Mouse (Mus musculus): ENCODE results near the gene Napb. TPM values are rescaled to one million over a fixed set of nuclear protein-coding genes. Genes with fewer than 3 reads are reported as not detected.
"Not testable (repeated sequence)": the region's sequence is repeated elsewhere in the genome, so short reads cannot be mapped to it uniquely, and the experiment has no call there.

The Napb gene
- polyA plus RNA-seq (2015; fragmentation: Nextera tagmentation; extraction: Ambion mirVana) = 43.6 and 48.1 TPM in 2 replicates

GRCm38 (mm10) chr2:148732327-148733000, at the start of gene Napb:
TSS of gene Napb (minus strand) at chr2:148732467.
- peak within 1 kb of the TSS; percentile 90 for H3K4me2 ChIP-seq (replicated peaks)
- H3K4me3 ChIP-seq (replicated peaks) = peak within 1 kb of the TSS; percentile 78
- ATAC-seq = peak; percentile 100
- H3K27ac ChIP-seq = peak within 1 kb of the TSS; percentile 67; the same call in 1 of the 2 replicates
- peak within 1 kb of the TSS; percentile 90 for H3K9ac ChIP-seq (replicated peaks)
- H3K9me3 ChIP-seq = no peaks in the 10 kb centered on the region
- peaks cover 21% of the 10 kb centered on the region for H3K4me1 ChIP-seq (replicated peaks)
- no peaks in the 10 kb centered on the region for H3K27me3 ChIP-seq
- 4% methylated on average over 18 of the region's 18 CpGs for WGBS
- H3K36me3 ChIP-seq = no peaks in the 10 kb centered on the region

GRCm38 (mm10) chr2:148781709-148782108, 49.4 kb upstream of the Napb start, which contains the start of gene 8030411F24Rik:
TSS of gene 8030411F24Rik (plus strand) at chr2:148782009.
- no peaks in the 10 kb centered on the region for H3K4me1 ChIP-seq (replicated peaks)
- H3K9me3 ChIP-seq = no peaks in the 10 kb centered on the region
- H3K9ac ChIP-seq (replicated peaks) = no peak within 1 kb of the TSS
- no peaks in the 10 kb centered on the region for H3K27me3 ChIP-seq
- no peak within 1 kb of the TSS for H3K4me2 ChIP-seq (replicated peaks)
- WGBS = 8% methylated on average over 1 of the region's 1 CpGs
- ATAC-seq = no peak
- no peak within 1 kb of the TSS for H3K27ac ChIP-seq
- no peaks in the 10 kb centered on the region for H3K36me3 ChIP-seq
- no peak within 1 kb of the TSS for H3K4me3 ChIP-seq (replicated peaks)

DNA sequence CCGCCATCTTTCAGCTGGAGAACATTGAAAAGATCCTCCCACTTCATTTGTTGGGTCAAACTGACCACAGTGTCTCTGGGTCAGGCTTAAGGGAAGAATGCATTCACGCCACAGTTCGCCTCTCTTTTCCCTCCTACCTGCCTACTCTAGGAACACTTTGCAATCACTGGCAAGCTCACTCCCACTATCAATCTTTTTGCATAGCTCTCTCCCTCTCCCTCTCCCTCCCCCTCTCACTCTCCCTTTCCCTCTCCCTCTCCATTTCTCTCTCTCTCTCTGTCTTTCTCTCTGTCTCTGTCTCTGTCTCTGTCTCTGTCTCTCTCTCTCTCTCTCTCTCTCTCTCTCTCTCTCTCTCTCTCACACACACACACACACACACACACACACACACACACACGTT, 39.1 kb upstream of the Napb start, which contains the start of gene Cst11:
Gene Cst11, minus strand, starts transcription at position 101 of the 400 bp plus-strand sequence.
- not testable (repeated sequence) for H3K9ac ChIP-seq (replicated peaks); H3K4me3 ChIP-seq (replicated peaks); H3K4me1 ChIP-seq (replicated peaks); H3K4me2 ChIP-seq (replicated peaks); ATAC-seq; H3K27me3 ChIP-seq; H3K27ac ChIP-seq; H3K9me3 ChIP-seq; H3K36me3 ChIP-seq
- WGBS = 81% methylated on average over 4 of the region's 4 CpGs

- Histone ChIP-seq H3K4me2 (replicated peaks) (no peak overlapping the region), H3K27me3 (no peaks in the 10 kb centered on the region), H3K36me3 (no peaks in the 10 kb centered on the region), H3K4me1 (replicated peaks) (no peaks in the 10 kb centered on the region), H3K9me3 (no peaks in the 10 kb centered on the region), H3K4me3 (replicated peaks) (no peak overlapping the region), H3K27ac (no peak overlapping the region), H3K9ac (replicated peaks) (no peak overlapping the region)
- ATAC-seq = no peak
- WGBS = 85% methylated on average over 1 of the region's 1 CpGs
Observed at GRCm38 (mm10) chr2:148763648-148764388, 31.6 kb upstream of the Napb start.

DNA sequence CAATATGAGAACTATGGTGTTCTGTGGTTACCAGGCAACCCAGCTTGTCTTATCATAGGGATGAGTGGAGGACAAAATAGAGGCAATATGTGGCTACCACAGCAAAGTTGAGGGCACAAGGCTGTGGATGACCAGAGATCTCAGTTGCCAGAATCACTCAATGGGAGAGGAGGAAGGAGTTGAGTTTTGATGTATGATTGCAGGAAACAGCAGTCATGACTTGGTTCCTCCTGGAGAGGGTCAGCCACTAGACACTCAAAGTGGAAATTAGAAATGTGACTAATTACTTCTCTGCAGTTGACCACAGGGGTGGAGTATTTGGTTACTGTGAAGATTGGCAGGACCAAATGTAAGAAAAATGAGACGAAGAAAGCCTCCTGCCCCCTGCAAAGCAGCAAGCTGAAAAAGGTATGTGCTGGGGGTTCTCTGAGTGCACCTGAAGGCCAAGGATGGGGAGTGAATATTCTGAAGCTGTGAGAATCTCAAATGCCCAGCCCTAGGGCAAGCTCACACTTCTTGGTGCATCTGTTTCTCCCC, 22.1 kb upstream of the Napb start:
- no peak overlapping the region for H3K27ac ChIP-seq
- H3K27me3 ChIP-seq = no peaks in the 10 kb centered on the region
- H3K9ac ChIP-seq (replicated peaks) = no peak overlapping the region
- H3K4me2 ChIP-seq (replicated peaks) = no peak overlapping the region
- H3K36me3 ChIP-seq = no peaks in the 10 kb centered on the region
- 73% methylated on average over 1 of the region's 1 CpGs for WGBS
- no peaks in the 10 kb centered on the region for H3K4me1 ChIP-seq (replicated peaks)
- no peak overlapping the region for H3K4me3 ChIP-seq (replicated peaks)
- no peak for ATAC-seq
- no peaks in the 10 kb centered on the region for H3K9me3 ChIP-seq

GRCm38 (mm10) chr2:148751893-148752813, 19.9 kb upstream of the Napb start:
- Histone ChIP-seq H3K4me3 (replicated peaks) (peak overlapping the region; percentile 27), H3K27ac (no peak overlapping the region), H3K27me3 (no peaks in the 10 kb centered on the region), H3K36me3 (no peaks in the 10 kb centered on the region), H3K4me1 (replicated peaks) (no peaks in the 10 kb centered on the region), H3K9me3 (no peaks in the 10 kb centered on the region), H3K9ac (replicated peaks) (no peak overlapping the region; the same call in 1 of the 2 replicates), H3K4me2 (replicated peaks) (peak overlapping the region; percentile 47)
- 17% methylated on average over 15 of the region's 15 CpGs for WGBS
- ATAC-seq = peak; percentile 90

- H3K9me3 ChIP-seq = no peaks in the 10 kb centered on the region
- H3K4me2 ChIP-seq (replicated peaks) = no peak within 1 kb of the TSS
- ATAC-seq = no peak
- H3K27me3 ChIP-seq = no peaks in the 10 kb centered on the region
- H3K4me3 ChIP-seq (replicated peaks) = no peak within 1 kb of the TSS
- WGBS = 83% methylated on average over 1 of the region's 1 CpGs
- no peak within 1 kb of the TSS for H3K27ac ChIP-seq
- H3K9ac ChIP-seq (replicated peaks) = no peak within 1 kb of the TSS
- no peaks in the 10 kb centered on the region for H3K4me1 ChIP-seq (replicated peaks)
- H3K36me3 ChIP-seq = no peaks in the 10 kb centered on the region
Observed at GRCm38 (mm10) chr2:148750058-148750457, 17.8 kb upstream of the Napb start, which contains the start of gene Cstl1. TSS of gene Cstl1 (plus strand) at chr2:148750358.

GRCm38 (mm10) chr2:148743846-148744407, 11.7 kb upstream of the Napb start:
- WGBS = 87% methylated on average over 3 of the region's 3 CpGs
- Histone ChIP-seq H3K4me1 (replicated peaks) (no peaks in the 10 kb centered on the region), H3K27me3 (no peaks in the 10 kb centered on the region), H3K4me2 (replicated peaks) (no peak overlapping the region), H3K4me3 (replicated peaks) (no peak overlapping the region), H3K27ac (no peak overlapping the region), H3K9me3 (no peaks in the 10 kb centered on the region), H3K36me3 (no peaks in the 10 kb centered on the region), H3K9ac (replicated peaks) (no peak overlapping the region)
- ATAC-seq = no peak

DNA sequence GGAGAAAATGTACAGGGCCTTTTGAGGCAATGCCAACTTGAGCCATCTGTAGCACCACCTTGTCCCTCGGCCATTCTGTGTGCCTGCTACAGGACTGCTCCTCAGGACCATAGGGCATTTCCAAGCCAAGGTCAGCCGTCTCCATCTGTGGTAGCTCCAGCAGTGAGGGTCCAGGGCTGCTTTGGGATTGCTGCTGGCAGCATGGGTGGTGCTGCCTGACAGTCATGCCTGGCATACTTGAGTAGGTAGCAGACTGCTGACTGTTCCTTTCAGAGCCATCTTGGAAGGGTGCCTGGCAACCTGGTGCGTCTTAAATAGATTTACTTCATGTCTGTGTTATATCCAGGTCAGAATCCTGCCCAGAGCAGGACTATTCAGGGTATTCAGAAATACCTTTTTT, 10.7 kb upstream of the Napb start:
- Histone ChIP-seq H3K4me2 (replicated peaks) (no peak overlapping the region), H3K27me3 (no peaks in the 10 kb centered on the region), H3K27ac (no peak overlapping the region), H3K4me3 (replicated peaks) (no peak overlapping the region), H3K9me3 (no peaks in the 10 kb centered on the region), H3K9ac (replicated peaks) (no peak overlapping the region), H3K36me3 (no peaks in the 10 kb centered on the region), H3K4me1 (replicated peaks) (no peaks in the 10 kb centered on the region)
- WGBS = 73% methylated on average over 3 of the region's 3 CpGs
- ATAC-seq = no peak

GRCm38 (mm10) chr2:148731614-148732326, 497 bp downstream of the Napb start:
- Histone ChIP-seq H3K9me3 (no peaks in the 10 kb centered on the region), H3K36me3 (no peaks in the 10 kb centered on the region), H3K27ac (peak overlapping the region; percentile 67; the same call in 1 of the 2 replicates), H3K4me3 (replicated peaks) (peak overlapping the region; percentile 78), H3K27me3 (no peaks in the 10 kb centered on the region), H3K4me2 (replicated peaks) (peak overlapping the region; percentile 90), H3K4me1 (replicated peaks) (peaks cover 21% of the 10 kb centered on the region), H3K9ac (replicated peaks) (peak overlapping the region; percentile 90)
- peak; percentile 88 for ATAC-seq
- 2% methylated on average over 35 of the region's 35 CpGs for WGBS
